Mouse (Mus musculus) urinary bladder, postnatal 25 days (tissue): ENCODE results near the gene Akap2.
A peak's percentile ranks its signal among the peaks of the same experiment; 100 is the strongest.

ENCODE experiments used
- DNase-seq: peaks from one replicate; pipeline ENCODE4 v3.0.0; 2022; ENCODE audit warnings: low spot score

The Akap2 gene

DNA sequence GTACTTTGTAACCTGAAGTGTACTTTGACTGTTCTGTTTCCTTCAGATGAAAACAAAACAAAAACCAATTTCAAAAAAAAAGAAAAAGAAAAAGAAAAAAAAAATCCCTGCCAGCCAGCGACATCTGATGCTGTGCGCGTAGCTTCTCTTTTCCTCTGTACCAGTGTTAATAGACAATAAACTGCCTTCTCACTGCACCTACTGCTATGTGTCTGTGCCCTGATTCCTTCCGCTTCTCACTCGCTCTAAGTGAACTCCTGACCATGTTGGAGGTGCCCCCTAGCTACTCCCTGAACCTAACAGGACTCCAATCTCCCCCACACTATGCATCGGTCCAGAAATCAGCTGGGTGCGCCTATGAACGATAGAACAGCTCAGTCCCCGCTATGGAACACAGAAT lies at the start of gene Akap2:
Gene Akap2, plus strand, starts transcription at position 304 of the 400 bp plus-strand sequence.
- DNase-seq: no peak

DNA sequence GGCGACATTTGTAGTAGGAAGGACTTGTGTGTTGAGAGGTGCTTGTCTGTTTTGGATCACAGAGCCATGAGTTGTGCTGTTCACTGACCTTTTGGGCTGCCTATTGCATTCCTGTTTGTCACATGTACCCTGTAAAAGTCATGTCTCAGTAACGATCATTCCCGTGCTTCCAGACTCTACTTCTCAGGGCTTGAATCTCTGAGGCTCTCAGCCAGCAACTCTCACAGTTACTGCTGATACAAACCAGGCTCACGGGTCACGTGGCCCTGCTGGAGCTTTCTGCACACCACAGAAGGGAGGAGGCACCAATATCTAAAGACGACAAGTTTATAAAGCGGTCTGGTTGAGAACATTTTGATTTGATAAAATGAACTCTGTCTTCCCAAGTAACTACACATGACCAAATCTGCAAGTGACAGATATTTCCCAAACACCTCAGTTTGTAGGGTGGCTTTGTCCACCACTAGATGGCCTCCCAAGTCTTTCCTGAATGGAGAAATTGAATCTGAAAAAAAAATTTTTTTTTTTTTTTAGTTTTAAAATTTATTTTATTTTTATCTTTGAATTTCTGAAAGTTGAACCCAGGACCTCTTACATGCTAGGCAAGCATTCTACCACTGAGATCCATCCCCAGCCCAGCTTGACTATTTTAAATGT lies 46.5 kb upstream of the Akap2 start:
- DNase-seq: peak; percentile 34

- DNase-seq: no peak
Observed at GRCm38 (mm10) chr4:57672541-57672940, 44.9 kb upstream of the Akap2 start.

DNA sequence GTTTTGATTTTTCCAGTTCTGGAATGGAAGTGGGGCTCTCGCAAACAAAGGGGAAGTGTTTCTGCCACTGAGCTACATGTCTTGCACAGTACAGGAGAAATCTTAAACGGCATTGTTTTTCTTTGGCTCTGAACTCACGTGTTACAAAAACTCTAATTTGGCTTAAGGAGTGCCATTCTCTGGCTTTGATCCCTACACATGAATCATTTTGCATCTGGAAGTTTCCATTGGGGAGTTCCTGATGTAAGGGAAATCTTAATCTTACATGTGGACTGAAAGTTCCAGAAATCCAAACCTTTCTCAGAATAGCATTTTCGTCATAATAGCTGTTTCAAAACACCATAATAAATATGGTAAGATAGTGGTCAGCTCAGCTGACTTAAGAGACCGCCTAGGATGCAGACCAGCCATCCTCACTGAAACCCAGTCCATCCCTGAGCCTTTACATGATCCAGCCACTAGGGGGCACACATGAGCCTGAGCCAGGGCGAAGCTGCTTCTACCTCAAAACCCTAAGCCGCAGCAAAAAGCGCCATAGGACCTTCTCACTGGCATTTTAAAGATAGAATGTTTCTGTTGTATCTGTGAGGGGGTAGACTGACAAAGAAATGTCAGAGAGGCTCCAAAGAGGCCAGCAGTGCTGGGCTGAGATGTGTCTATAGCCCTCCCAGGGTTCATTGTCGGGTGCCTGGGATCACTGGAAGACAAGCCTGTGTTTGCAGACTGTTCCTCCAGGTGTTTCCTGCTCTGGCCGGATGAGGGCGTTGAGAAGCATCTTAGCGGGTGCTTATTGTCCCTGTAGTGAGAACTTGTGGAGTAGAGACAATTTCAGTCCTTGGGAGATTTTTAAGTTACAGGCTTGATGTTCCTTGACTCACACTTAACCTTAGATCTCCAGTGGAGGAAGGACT lies 44.2 kb upstream of the Akap2 start:
- DNase-seq: peak; percentile 90

GRCm38 (mm10) chr4:57674351-57674750 lies 43.1 kb upstream of the Akap2 start:
- no peak for DNase-seq

- DNase-seq: peak; percentile 22
Observed at GRCm38 (mm10) chr4:57675387-57675786, 42.1 kb upstream of the Akap2 start.

GRCm38 (mm10) chr4:57677916-57678315 lies 39.5 kb upstream of the Akap2 start:
- no peak for DNase-seq

DNA sequence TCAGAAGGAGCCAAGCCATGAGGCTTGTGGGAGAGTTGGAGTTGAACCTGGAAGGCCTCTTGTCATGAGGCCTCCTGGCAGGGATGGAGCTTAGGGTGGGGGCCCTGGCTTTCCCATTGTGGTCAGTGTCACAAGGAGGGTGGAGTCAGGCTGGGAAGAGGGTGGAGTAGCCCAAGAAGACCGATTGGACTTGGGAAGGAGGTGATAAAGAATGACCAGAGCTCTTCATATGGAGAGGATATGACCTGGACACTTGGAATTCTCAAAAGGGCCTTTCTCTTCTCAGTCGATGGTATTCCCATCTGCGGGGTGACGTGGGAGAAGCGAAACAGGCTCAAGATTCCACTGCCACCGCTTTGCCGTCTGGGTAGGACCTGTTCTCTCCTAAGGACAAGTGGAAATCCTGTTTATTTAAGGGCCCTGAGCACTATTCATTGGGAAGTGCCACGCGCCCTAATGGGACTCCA lies 38.4 kb upstream of the Akap2 start:
- no peak for DNase-seq

DNA sequence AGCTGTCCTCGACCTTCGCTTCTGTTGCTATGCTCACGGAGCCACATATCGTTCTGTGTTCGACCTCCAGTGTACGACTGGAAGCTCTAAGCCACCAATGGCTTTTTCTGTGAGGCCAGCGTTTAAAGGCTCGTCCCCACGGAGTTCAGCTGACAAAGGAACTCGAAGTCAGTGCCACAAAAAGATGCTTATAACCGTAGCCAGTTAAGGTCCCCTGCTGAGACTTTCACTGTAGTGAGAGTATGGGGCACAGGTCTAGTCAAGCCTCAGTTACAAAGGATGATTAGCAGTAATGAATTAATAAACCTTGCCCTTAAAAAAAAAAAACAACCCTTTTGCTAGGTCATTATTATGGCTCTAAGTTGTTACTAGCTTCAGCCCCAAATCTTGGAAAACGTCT lies 37.3 kb upstream of the Akap2 start:
- DNase-seq: no peak

DNA sequence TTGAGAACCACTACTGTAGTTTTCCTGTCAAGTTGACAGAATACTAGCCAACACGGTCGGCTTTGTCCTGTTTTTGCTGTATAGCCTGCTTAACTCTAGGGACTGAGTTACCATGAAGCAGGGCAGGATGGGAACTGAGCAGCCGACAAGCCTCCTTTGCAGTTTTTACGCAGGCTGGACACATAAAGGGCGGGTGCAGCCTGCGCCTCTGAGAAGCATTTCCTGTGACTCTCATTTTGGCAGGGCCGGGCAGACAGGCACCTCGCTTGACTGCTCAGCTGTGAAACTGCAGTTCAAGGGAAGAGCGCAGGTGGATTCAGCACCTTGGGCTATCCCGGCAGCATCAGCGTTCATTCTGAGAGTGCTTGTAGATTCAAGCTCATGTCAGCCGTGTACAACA lies 35.9 kb upstream of the Akap2 start:
- DNase-seq: no peak

GRCm38 (mm10) chr4:57682341-57682740 lies 35.1 kb upstream of the Akap2 start:
- DNase-seq: no peak

DNA sequence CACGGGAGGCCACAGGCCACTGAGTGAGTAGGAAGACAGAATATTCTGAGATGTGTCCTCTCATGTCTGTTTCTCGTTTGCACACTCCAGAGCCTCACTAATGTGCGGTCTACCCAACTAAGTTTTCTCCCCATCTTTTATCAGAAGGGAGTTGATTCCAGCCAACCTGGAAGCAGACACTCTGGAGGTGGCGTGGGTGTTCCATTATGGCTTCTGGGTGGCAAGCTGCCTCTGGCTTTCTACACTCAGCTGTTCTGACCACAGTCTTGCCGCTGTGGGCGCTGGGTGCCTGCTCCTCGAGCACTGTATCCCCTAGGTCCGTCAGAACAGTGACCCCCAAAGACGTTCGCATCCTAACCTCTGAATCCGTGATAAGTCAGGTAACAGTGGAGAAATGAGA lies 34.5 kb upstream of the Akap2 start:
- no peak for DNase-seq

GRCm38 (mm10) chr4:57684676-57685215 lies 32.7 kb upstream of the Akap2 start:
- DNase-seq: no peak

GRCm38 (mm10) chr4:57686736-57687135 lies 30.7 kb upstream of the Akap2 start:
- no peak for DNase-seq

DNA sequence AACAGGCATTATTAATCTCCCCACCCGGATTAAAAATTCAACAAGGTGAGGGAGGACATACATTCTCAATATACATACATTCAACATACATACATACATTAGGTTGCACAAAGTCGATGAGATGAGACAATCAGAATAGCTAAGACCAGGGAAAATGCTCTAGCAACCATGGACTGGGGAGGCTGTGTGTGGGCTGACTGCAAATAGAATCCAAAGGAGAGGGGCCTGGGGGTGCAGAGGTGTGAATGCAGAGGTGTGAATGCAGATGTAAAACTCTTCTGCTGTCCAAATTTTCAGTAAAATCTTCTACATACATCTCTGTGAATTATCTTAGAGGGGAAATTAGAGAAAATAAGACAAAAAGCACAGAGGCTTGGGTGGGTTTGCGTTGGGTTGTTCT lies 29.9 kb upstream of the Akap2 start:
- no peak for DNase-seq

DNA sequence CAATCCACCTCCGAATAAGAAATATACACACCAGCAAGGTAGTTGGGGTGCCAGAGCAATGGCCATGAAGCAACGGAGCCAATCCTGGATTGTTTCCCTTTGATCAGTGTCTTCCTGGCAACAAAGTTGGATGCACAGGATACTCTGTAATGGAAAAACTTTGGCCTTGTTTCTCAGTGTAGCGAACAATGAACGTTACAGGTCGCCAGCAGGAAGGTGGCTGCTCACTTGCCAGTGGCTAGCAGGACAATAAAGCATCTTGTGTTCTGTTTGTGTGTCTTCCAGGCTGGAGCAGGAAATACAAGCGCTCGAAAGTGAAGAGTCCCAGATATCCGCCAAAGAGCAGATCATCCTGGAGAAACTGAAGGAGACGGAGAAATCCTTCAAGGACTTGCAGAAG lies 29.3 kb upstream of the Akap2 start:
- DNase-seq: no peak

GRCm38 (mm10) chr4:57690001-57690400 lies 27.5 kb upstream of the Akap2 start:
- DNase-seq: no peak

DNA sequence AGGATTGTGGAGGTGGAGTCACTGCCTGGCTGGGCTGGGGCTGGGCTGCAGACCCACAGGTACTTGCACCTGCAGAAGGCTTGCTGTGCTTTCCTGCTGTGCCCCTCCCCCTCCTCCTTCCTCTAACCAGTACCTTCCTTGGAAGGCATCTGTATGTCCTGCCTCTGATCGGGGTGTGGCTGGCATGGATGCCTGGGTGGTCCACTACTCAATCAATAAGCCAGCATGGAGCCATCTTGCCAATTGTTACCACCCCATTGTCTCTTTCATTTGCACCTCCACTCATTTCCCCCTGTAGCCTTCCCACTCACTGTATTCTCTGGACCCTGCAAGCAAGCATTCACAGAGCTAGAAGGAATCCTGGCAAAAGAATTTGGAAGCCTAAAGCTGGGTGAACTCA lies 26.7 kb upstream of the Akap2 start:
- DNase-seq: no peak

- no peak for DNase-seq
Observed at GRCm38 (mm10) chr4:57694356-57695136, 22.9 kb upstream of the Akap2 start.

- no peak for DNase-seq
Observed at GRCm38 (mm10) chr4:57696955-57697354, 20.5 kb upstream of the Akap2 start.

DNA sequence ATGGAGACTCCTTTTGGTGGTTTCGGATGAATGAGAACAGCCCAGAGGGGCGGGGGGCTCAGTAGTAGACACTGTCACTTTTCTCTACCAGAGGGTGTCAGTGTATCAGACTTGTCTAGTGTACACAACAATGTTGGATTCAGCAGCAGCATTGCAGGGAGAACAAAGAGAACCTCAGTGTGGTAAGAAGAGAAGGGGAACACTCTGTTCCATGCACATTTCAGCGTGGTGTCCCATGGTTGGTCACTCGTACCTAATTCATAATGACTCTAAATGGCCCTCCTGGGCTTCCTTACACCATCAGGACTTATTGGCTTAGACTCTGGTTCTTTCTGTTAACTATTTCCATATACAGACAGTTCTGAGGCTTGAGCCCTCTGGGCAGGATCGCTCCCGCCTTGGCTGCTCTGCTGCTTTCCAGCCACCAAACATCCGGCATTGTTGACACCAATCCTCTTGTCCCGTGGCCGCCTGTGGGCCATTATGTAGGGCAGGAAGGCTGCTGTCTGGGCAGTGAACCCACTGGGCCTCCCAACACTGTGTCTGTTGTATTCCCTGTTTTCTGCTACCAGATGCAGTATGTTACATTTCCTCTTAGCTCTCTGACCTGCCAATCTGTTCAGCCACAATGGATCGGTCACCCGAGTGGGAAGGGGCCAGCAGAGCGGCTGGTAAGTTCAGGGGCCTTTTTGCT lies 19.4 kb upstream of the Akap2 start:
- no peak for DNase-seq

GRCm38 (mm10) chr4:57701576-57701975 lies 15.9 kb upstream of the Akap2 start:
- DNase-seq: no peak
